Mouse (Mus musculus): ENCODE results near the gene Mcoln1.

Gene Mcoln1

DNA sequence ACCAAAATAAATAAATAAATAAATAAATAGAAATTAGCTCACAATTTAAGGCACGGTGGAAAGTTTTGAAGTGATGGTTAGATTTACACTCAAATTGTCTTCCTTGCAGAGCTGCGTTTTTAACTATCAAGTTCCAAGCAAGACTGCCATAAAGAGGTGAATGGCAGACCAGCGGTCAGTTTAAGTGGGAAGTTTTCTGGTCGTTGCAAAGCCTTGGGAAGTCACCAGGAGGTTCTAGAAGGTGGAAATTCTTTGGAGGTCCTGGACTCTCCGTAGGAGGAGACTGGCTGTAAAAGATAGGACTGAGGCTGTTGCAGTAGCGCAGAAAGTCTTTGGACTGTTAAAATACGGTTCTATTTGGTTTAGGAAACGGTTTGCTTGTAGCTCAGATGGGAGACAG, 506 bp upstream of the Mcoln1 start:
- no peak for DNase-seq

DNA sequence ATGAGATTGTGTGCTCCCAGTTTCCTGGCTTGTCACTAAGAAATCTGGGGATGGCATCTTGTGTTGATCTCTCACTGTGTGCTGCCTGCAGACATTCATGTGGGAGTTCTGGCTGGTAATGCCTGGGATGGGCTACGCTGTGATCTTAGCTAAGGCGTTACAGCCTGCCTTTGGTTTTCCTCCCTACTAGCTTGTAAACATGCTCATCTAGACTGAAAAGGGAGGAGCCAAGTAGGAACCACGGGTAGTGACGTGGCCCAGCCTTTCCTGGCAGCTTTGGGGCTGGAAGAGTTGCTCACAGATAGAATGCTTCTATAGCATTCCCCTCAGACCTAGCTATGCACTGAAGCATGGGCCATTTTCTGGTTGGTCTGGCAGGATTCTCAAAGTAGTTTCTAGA, 2.0 kb downstream of the Mcoln1 start:
- no peak for DNase-seq

DNA sequence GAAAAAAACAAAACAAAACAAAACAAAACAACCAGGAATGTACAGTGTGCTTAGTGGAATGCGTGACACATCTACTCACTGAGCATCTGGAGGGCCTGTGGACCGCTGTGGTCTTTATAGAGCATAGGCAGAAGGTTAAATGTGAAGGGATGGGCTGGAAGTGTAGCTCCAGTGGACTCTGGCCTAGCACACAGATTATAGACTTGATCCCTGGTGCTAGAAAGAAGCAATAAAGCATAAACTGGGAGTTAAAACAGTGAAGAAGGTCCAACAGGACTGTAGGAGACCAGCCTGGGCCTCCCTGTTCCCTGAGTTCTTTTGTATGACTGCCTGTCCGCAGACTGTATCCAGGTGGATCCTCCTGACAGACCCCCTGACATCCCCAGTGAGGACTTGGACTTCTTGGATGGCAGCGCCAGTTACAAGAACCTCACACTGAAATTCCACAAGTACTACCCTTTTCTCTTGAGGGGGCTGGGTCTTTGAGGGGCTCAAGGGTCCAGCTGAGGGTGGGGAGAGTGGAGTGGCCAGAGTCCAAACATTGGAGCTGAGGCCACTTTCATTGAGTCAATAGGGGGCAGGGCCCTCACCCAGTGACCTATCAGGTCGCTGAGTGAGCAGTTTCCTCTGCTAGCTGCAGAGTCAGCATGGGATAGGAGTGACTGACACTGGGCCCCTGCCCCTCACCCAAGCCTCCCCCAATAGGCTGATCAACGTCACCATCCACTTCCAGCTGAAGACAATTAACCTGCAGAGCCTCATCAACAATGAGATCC, 7.9 kb downstream of the Mcoln1 start:
- DNase-seq, result no peak

DNA sequence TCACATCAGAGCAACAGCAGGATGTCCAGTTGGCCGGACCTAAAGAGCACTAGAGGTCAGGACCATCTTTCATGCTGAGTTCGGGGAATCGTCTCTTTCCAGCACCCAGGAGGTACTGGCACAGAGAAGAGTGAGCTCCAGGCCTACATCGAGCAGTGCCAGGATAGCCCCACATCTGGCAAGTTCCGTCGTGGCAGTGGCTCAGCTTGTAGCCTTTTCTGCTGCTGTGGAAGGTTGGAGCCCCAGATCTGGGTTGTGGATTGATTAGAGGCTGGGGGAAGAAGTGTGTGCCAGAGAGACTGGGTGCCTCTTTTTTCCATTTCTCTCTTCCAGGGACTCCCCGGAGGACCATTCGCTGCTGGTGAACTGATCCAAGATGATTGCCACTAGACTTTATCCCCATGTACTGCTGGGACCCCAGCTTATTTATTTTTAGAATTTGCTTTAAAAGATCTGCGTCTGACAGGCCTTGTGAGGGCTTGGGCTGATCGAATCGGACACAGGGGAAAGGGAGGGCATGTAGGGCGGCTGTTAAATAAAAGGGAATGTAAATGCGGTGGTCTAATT, 14.5 kb downstream of the Mcoln1 start:
- peak; percentile 94 for DNase-seq

DNA sequence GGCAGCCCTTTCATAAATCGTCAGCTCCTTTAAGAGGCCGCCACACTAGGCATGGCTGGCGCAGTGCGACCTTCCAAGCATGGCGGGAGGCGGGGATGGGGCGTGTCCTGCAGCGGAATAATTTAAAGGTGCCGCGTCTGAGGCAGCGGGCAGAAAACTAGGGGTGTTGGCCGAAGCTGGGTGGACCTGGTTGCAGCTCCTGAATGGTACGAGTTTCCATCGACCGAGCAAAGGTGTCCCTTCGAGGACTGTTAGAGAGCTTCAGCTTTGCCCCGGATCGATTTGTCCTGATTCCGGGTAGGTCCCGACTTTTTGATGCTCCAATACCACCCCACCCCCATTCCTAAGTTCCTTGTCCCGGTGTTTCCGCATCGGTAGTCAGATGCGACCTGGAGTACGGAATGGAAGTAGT, 15.0 kb downstream of the Mcoln1 start, which contains the start of gene Pnpla6:
Gene Pnpla6, plus strand, starts transcription at position 125 of the 412 bp plus-strand sequence.
- DNase-seq, result peak; percentile 99

DNA sequence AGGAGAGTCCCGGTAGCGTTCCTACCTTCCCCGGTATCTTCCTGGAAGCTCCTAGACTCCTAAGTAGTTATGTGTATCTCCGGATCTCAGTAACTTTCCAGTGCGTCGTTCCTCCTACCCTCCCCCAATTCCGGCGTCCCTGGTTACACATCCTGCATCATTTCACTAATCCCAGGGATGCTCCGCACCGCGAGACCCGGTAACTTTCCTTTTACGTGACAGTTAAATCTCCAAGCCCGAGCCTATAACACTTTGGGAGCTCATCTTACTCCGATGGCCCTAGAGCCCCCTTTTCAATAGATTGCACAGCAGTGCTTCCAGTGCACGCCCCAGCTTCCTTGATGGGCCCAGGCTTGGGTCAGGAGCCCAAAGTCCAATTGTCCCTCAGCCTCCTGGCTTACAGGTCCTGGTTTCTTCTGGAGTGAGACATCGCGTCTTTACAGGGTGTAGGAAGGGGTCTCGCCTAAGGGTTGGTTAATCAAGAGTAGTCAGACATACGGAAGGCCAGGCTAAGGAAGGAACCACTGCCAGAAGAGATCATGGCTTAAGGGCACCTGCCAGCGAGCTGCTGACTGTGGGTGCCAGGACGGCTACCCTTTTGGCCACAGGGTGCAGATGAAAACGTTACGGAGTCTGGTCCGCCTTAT, 15.6 kb downstream of the Mcoln1 start:
- peak; percentile 97 for DNase-seq

DNA sequence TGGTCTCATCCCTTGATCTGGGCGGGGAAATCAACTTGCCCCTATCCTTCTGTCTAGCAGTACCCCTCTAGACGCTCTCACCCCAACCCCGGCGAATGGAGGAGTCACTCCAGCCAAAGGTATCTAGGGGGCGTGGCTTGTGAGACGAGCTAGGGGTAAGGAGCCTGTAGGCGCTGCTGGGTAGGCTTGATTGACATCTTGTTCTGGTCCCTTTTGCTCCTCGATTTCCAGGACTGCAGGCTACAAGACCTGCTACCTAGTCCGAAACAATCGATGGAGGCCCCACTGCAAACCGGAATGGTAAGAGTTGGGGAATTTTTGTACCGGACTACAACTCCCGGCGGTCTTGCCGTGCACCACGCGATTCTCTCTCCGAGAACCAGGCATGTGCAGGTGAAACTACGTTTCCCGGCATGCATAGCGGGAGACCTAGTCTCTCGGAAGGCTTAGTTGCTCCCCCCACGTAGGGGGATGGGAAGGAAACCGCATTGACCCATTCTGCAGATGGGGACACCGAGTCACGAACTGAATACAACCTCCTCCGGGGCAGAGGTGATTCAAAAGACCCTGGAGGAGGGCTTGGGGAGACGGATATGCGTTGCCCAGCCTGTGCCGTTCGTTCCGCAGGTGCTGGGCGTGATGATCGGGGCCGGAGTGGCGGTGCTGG, 16.3 kb downstream of the Mcoln1 start:
- DNase-seq, result peak; percentile 99

DNA sequence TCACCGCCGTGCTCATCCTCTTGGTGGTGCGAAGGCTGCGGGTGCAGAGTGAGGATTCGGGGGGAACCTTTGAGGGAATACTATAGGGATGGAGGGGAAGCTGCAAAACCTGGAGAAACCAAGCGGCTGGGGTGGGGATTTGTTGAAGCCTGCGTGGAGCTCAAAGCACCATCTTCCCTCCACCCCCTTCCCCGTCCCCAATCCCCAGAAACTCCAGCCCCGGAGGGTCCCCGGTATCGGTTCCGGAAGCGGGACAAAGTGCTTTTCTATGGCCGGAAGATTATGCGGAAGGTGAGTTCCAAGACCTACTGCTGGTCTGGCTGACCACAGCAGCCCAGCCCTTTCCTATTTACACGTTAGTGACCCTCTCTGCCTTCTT, 16.8 kb downstream of the Mcoln1 start:
- DNase-seq, result no peak

DNA sequence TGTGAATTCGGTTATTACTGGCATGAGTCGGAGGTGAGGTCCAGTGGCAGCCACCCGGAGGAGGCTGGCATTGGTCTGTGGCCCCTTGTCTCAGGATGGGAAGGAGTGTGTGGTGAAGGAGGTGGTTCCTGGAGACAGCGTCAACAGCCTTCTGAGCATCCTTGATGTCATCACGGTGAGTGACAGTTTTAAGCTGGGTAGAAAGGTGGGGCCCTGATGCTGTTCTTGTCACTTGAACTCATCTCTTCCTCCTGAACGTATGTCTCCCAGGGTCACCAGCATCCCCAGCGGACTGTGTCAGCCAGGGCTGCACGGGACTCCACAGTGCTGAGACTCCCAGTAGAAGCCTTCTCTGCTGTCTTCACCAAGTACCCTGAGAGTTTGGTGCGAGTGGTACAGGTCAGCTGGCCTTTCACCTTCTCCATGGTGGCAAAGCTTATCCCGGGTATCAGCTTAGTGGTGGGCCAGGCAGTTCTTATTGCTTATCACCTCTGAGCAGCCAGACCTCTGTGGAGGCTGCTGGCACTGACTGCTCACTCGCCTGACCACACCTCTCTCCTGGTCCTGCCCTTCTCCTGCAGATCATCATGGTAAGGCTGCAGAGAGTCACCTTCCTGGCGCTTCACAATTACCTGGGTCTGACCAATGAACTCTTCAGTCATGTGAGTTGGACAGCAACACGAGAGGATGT, 21.9 kb downstream of the Mcoln1 start:
- no peak for DNase-seq

DNA sequence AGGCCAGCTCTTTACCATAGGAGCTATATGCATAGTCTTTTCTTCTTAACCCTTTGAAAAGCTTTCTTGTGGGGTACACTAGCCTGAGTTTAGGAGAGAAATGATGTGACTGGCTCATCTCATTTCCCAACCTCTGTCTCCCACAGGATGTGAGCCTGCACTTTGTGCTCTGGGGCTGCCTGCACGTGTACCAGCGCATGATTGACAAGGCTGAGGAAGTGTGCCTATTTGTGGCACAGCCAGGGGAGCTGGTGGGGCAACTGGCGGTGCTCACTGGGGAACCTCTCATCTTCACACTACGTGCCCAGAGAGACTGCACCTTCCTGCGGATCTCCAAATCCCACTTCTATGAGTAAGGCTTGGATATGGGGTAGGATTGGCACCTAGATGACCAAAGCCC, 30.6 kb downstream of the Mcoln1 start:
- DNase-seq, result no peak

DNA sequence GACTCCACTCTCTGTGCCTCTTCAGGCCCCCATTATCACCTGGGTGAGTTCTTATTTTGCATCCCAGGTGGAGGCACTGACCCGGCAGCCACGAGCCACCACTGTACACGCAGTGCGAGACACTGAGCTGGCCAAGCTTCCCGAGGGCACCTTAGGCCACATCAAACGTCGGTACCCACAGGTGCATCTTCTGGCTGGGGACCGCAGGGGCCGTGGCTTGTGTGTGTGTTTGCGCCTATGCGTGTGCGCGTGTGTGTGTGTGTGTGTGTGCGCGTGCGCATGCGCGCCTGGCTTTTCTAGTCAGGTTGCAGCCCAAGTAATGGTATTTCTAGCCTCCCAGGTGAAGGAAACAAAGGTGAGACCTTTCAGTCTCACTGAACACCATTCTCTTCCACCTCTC, 31.7 kb downstream of the Mcoln1 start:
- peak; percentile 86 for DNase-seq

DNA sequence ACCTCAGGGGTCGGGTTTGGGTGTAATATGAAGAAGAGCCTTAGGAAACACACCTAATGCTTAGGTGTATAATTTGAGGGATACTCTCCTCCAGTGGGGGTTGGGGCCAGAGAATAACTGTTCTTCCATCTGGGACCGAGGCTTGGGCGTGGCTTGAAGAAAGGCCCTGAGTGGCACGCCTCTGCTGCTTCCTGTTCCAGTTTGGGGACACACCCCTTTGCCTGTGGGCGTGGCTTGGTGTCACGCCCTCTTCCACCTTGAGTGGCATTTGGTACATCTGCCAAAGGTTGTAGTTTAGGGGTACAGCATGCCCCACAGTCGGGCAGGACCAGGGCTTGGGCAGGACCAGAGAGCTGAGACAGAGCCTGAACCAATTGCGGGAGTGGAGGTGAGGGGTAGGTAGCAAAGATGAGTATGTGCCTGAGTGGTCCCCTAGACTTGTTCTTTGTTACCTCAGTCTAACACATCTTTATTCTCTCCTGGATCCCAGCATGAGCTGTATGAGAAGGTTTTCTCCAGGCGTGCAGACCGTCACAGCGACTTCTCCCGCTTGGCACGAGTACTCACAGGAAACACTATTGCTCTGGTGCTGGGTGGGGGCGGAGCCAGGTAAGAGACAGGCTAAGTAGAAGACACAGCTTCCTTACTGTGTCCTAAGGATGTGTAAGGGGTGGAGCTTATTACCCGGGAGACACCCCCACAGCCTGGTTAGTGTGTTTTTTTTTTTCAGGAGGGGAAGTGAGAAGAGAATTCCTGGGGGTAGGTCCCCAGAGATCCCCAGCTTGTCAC, 36.0 kb downstream of the Mcoln1 start:
- peak; percentile 88 for DNase-seq

DNA sequence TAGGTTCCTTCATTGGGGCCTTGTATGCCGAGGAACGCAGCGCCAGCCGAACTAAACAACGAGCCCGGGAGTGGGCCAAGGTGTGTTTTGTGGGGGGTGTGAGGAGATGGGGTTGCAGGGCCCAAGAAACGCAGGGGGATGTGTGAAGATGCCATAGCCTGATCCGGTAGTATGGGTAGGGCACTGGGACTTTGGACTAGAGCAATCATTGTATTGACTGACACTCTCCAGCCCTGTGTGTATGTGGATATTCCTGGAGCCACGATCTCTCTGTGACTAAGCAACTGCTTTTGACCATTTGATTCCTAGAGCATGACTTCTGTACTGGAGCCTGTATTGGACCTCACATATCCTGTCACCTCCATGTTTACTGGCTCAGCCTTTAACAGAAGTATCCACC, 36.7 kb downstream of the Mcoln1 start:
- no peak for DNase-seq

DNA sequence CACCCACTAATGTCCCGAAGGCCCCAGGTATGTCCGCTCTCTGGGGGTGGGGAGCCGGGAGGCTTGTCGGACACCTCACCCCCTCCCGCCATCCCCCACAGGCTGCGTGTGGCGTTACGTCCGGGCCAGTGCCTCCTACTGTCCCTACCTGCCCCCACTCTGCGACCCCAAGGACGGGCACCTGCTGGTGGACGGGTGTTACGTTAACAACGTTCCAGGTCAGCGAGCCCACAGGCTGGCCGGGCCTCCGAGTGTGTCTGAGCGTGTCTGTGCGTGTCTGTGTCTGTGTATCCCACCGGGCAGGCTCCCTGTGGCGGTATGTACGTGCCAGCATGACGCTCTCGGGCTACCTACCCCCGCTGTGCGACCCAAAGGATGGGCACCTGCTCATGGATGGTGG, 37.4 kb downstream of the Mcoln1 start:
- DNase-seq, result peak; percentile 86

DNA sequence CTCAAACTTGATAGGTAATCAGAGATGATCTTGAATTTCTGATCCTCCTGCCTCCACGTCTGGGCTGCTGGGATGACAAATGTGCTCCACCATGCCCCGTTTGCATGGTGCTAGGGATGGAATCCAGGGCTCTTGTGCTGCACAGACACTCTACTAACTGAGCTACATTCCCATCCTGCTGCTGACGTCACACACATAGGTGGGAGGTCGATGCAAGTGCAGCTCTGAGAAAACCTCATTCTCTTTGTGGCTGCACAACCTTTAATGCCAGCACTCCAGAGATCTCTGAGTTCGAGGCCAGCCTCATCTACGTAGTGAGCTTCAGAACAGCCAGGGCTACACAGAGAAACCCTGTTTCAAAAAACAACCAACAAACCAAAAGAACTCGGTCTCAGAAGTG, 38.9 kb downstream of the Mcoln1 start:
- DNase-seq, result peak; percentile 54

DNA sequence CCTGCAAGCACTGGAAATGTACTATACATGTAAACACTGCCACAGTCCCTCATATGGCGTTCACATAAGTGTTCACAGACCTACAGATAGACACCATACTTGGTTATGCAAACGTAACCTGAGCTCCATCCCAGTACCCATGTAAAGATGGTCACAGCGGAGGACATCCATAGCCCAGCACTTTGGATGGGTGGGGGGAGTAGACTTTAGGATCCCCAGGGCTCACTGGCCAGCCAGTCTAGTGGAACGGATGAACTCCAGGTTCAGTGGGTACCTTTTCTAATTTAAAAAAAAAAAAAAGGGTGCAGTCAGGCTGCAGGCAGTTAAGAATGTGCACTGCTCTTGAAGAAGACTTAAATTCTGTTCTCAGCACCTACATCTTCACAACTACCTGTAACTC, 39.8 kb downstream of the Mcoln1 start:
- peak; percentile 53 for DNase-seq

DNA sequence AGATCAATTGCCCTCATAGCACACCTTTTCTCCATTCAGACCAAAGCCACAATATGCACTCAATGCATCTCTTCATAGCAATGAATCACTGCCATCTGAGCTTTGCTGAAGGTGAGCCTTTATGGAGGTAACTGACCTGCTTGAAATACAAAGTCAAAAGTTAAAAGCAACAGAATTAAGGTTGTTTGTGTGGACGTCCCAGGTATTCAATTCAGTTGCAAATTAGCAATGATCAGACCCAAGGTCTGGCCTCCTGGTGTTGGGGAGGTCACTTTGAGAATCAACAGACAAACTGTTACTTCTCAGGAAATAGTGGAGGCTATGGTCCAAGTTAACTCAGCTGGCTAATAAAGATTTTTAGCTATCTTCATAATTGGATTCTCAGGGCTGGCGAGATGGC, 46.3 kb downstream of the Mcoln1 start:
- DNase-seq, result peak; percentile 48

DNA sequence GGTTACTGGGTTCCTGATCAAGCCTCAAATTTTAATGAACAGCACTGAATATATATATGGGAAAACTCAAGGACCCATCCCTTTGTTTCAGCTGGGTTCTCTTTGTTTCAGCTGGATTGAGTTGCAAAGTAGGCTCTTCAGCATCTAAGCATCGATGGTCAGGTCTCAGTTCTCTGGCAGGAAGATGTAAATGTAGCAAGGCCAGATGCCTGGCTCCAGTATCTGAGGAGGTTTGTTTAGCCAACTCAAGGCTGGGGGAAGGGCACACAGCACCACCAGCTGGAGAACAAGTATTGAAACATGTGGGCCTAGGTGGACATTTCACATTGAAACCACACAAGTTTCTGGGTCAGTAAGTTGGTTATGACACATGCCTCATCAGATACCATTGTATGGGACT, 52.0 kb downstream of the Mcoln1 start:
- DNase-seq, result peak; percentile 60

DNA sequence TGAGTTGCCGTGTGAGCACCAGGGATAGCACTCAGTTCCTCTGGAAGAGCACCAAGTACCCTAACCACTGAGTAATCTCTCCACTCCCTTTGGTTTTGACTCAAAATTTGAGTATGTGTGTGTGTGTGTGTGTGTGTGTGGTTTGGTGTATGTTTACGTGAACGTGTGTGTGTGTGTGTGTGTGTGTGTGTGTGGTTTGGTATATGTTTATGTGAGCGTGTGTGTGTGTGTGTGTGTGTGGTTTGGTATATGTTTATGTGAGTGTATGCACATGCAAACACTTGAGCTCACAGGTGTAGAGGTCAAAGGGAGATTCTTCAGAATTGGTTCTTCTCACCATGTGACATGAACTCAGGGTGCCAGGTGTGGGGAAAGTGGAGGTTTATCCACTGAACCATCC, 55.9 kb downstream of the Mcoln1 start:
- DNase-seq, result no peak
